Mouse (Mus musculus) lung, postnatal 25 days (tissue): Measurements from ENCODE around the gene Ube2l6.

Experiments
- DNase-seq: peaks from one replicate; pipeline ENCODE4 v3.0.0; 2022; ENCODE audit warnings: low spot score

Gene Ube2l6

GRCm38 (mm10) chr2:84838593-84838949, 39.9 kb downstream of the Ube2l6 start, which contains the start of gene Slc43a1:
Slc43a1 (plus strand) TSS chr2:84838850.
- DNase-seq, result no peak

- peak; percentile 21 for DNase-seq
Observed at GRCm38 (mm10) chr2:84838993-84839980, 40.7 kb downstream of the Ube2l6 start.

- DNase-seq, result peak; percentile 24
Observed at GRCm38 (mm10) chr2:84840016-84840747, 41.6 kb downstream of the Ube2l6 start.

GRCm38 (mm10) chr2:84840748-84841563, 42.3 kb downstream of the Ube2l6 start:
- no peak for DNase-seq

GRCm38 (mm10) chr2:84841905-84842304, 43.3 kb downstream of the Ube2l6 start:
- DNase-seq, result no peak

- no peak for DNase-seq
Observed at GRCm38 (mm10) chr2:84843654-84844053, 45.0 kb downstream of the Ube2l6 start.

GRCm38 (mm10) chr2:84845226-84845625, 46.6 kb downstream of the Ube2l6 start:
- no peak for DNase-seq

GRCm38 (mm10) chr2:84850407-84851129, 51.9 kb downstream of the Ube2l6 start:
- DNase-seq, result no peak

GRCm38 (mm10) chr2:84851130-84852040, 52.8 kb downstream of the Ube2l6 start:
- peak; percentile 74 for DNase-seq

- DNase-seq, result peak; percentile 62
Observed at GRCm38 (mm10) chr2:84855732-84856131, 57.1 kb downstream of the Ube2l6 start.

- no peak for DNase-seq
Observed at GRCm38 (mm10) chr2:84858551-84858950, 59.9 kb downstream of the Ube2l6 start.
